Mouse (Mus musculus): ENCODE results near the gene Pdpk1.
"Not testable (repeated sequence)": the region's sequence is repeated elsewhere in the genome, so short reads cannot be mapped to it uniquely, and the experiment has no call there.

Gene Pdpk1

GRCm38 (mm10) chr17:24113031-24113430 lies 37.7 kb downstream of the Pdpk1 start:
- DNase-seq (ENCODE audit: low spot score): peak; percentile 25

GRCm38 (mm10) chr17:24111256-24111655 lies 39.5 kb downstream of the Pdpk1 start:
- no peak for DNase-seq (ENCODE audit: low spot score)

GRCm38 (mm10) chr17:24108896-24109295 lies 41.8 kb downstream of the Pdpk1 start:
- peak; percentile 22 for DNase-seq (ENCODE audit: low spot score)

GRCm38 (mm10) chr17:24105111-24105510 lies 45.6 kb downstream of the Pdpk1 start:
- DNase-seq (ENCODE audit: low spot score): no peak

GRCm38 (mm10) chr17:24098354-24098753 lies 52.4 kb downstream of the Pdpk1 start:
- no peak for DNase-seq (ENCODE audit: low spot score)

GRCm38 (mm10) chr17:24090575-24090974 lies 60.1 kb downstream of the Pdpk1 start:
- DNase-seq (ENCODE audit: low spot score): no peak

- DNase-seq (ENCODE audit: low spot score): not testable (repeated sequence)
Observed at GRCm38 (mm10) chr17:24086399-24086798, 64.3 kb downstream of the Pdpk1 start.

GRCm38 (mm10) chr17:24084593-24084992 lies 66.1 kb downstream of the Pdpk1 start:
- DNase-seq (ENCODE audit: low spot score): no peak

GRCm38 (mm10) chr17:24077101-24077500 lies 73.6 kb downstream of the Pdpk1 start:
- no peak for DNase-seq (ENCODE audit: low spot score)

GRCm38 (mm10) chr17:24072919-24073696 lies 77.6 kb downstream of the Pdpk1 start, which contains the start of gene Kctd5:
Gene Kctd5, minus strand, starts transcription at chr17:24073485.
- peak; percentile 96 for DNase-seq (ENCODE audit: low spot score)

- DNase-seq (ENCODE audit: low spot score): no peak
Observed at GRCm38 (mm10) chr17:24069531-24069930, 81.2 kb downstream of the Pdpk1 start.

- peak; percentile 32 for DNase-seq (ENCODE audit: low spot score)
Observed at GRCm38 (mm10) chr17:24068271-24068670, 82.5 kb downstream of the Pdpk1 start.

- DNase-seq (ENCODE audit: low spot score): no peak
Observed at GRCm38 (mm10) chr17:24062459-24063155, 88.1 kb downstream of the Pdpk1 start.

GRCm38 (mm10) chr17:24057730-24058245 lies 92.9 kb downstream of the Pdpk1 start:
- no peak for DNase-seq (ENCODE audit: low spot score)

GRCm38 (mm10) chr17:24056636-24057625 lies 93.8 kb downstream of the Pdpk1 start:
- DNase-seq (ENCODE audit: low spot score): no peak

- no peak for DNase-seq (ENCODE audit: low spot score)
Observed at GRCm38 (mm10) chr17:24049008-24049407, 101.7 kb downstream of the Pdpk1 start.

GRCm38 (mm10) chr17:24048053-24048452 lies 102.7 kb downstream of the Pdpk1 start:
- no peak for DNase-seq (ENCODE audit: low spot score)

GRCm38 (mm10) chr17:24046026-24046425 lies 104.7 kb downstream of the Pdpk1 start:
- no peak for DNase-seq (ENCODE audit: low spot score)

- no peak for DNase-seq (ENCODE audit: low spot score)
Observed at GRCm38 (mm10) chr17:24045608-24046007, 105.1 kb downstream of the Pdpk1 start.

- DNase-seq (ENCODE audit: low spot score): no peak
Observed at GRCm38 (mm10) chr17:24044482-24044881, 106.2 kb downstream of the Pdpk1 start.

- no peak for DNase-seq (ENCODE audit: low spot score)
Observed at GRCm38 (mm10) chr17:24037844-24038243, 112.9 kb downstream of the Pdpk1 start, which contains the start of gene Prss27. Gene Prss27, plus strand, starts transcription at chr17:24038144.

- no peak for DNase-seq (ENCODE audit: low spot score)
Observed at GRCm38 (mm10) chr17:24037360-24037759, 113.4 kb downstream of the Pdpk1 start.
